Mouse (Mus musculus): ENCODE measurements at regions not wholly inside any gene's neighbourhood (a gene's known extent, or its start where the extent isn't known, plus 50 kb on each side); places are given as distances from the start of the nearest gene placed in this dataset.

GRCm38 (mm10) chr9:122064937-122065673 is 52.0 kb upstream of the Snrk start:
- no peak for DNase-seq (ENCODE audit: low spot score in 2 of 2)

- no peak for DNase-seq (ENCODE audit: low spot score in 2 of 2)
Observed at GRCm38 (mm10) chr9:122055820-122056550, 59.1 kb upstream of the Pomgnt2 start.

DNA sequence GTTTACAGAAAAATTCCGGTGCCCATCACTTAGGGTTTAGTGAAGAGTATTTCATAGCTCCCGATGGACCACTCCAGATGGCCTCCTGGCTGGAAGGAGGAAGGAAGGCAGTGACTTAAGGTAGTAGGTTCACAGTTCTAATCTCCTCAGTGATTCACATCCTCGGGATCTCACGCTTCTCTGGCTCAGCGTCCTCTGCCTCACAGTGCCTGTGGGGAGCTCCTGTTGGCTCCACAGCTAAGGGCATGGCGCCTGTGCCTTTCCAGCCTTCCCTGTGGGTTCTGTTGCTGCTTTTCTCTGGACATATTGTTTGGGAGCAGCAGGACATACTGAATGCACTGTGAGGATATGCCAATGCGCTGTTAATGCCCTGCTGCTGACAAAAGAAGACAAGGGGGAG is 54.8 kb upstream of the Pomgnt2 start:
- no peak for DNase-seq (ENCODE audit: low spot score in 2 of 2)

- no peak for DNase-seq (ENCODE audit: low spot score in 2 of 2)
Observed at GRCm38 (mm10) chr9:122051096-122051495, 54.2 kb upstream of the Pomgnt2 start.

GRCm38 (mm10) chr9:122048999-122049398 is 52.1 kb upstream of the Pomgnt2 start:
- DNase-seq (ENCODE audit: low spot score in 2 of 2), result no peak

- peak; percentile 38 to 44 for DNase-seq (ENCODE audit: low spot score in 2 of 2)
Observed at GRCm38 (mm10) chr9:122047962-122048625, 51.2 kb upstream of the Pomgnt2 start.
